Comparison of ENCODE assay signal across 7 mouse cellular contexts in genomic region chr17:51811911-51812260, GRCm38 (mm10). TPM values are rescaled to one million over a fixed set of nuclear protein-coding genes. Genes with fewer than 3 reads are reported as not detected.
DNase-seq lines count a peak whose midpoint lies in the region; ATAC-seq lines count a peak whose summit lies in the region.

No protein-coding gene starts in this region.

- H3K27ac ChIP-seq in lung, embryonic 15.5 days, result no peak overlapping the region
- no peak overlapping the region; the same call in 1 of the 2 replicates for H3K27ac ChIP-seq in embryonic facial prominence, embryonic 13.5 days
- H3K27ac ChIP-seq in intestine, embryonic 14.5 days (ENCODE audit: low read depth), result no peak overlapping the region
- peak overlapping the region; percentile 98 for H3K27ac ChIP-seq in neural tube, embryonic 11.5 days (ENCODE audit: low read depth, low read length)

- H3K4me3 ChIP-seq in lung, embryonic 15.5 days, result peak overlapping the region; percentile 90
- peak overlapping the region; percentile 84 for H3K4me3 ChIP-seq in embryonic facial prominence, embryonic 13.5 days
- H3K4me3 ChIP-seq in intestine, embryonic 14.5 days (ENCODE audit: low read depth, low read length), result peak overlapping the region; percentile 82
- peak overlapping the region; percentile 87 for H3K4me3 ChIP-seq in neural tube, embryonic 11.5 days (ENCODE audit: low read depth, low read length)

- H3K27me3 ChIP-seq in lung, embryonic 15.5 days, result peaks cover 8% of the 10 kb centered on the region; the same call in 1 of the 2 replicates
- peaks cover 7% of the 10 kb centered on the region for H3K27me3 ChIP-seq in embryonic facial prominence, embryonic 13.5 days
- peaks cover 11% of the 10 kb centered on the region; the same call in 1 of the 2 replicates for H3K27me3 ChIP-seq in intestine, embryonic 14.5 days (replicated peaks; ENCODE audit: control insufficient read depth, insufficient read depth, low read length)
- H3K27me3 ChIP-seq in neural tube, embryonic 11.5 days (ENCODE audit: control insufficient read depth, insufficient read depth, low read length), result no peaks in the 10 kb centered on the region

- intact Hi-C loops in gastrocnemius, postnatal 36 days (cut with DNase I), result loop anchor here (2.0 kb wide), 1 partner anchor 21 kb away; the partner anchor contains the start of gene Satb1

- WGBS in lung, embryonic 15.5 days, result under 1% methylated on average over 11 of the region's 11 CpGs
- WGBS in embryonic facial prominence, embryonic 13.5 days, result 0% methylated on average over 11 of the region's 11 CpGs
- 0% methylated on average over 11 of the region's 11 CpGs for WGBS in intestine, embryonic 14.5 days
- 0% methylated on average over 11 of the region's 11 CpGs for WGBS in neural tube, embryonic 11.5 days

- H3K4me2 ChIP-seq in lung, embryonic 15.5 days, result peak overlapping the region; percentile 92
- peak overlapping the region; percentile 88 for H3K4me2 ChIP-seq in embryonic facial prominence, embryonic 13.5 days
- peak overlapping the region; percentile 91 for H3K4me2 ChIP-seq in intestine, embryonic 14.5 days (ENCODE audit: low read length)
- peak overlapping the region; percentile 71 for H3K4me2 ChIP-seq in neural tube, embryonic 11.5 days (ENCODE audit: low read depth)

- H3K9ac ChIP-seq in lung, embryonic 15.5 days, result peak overlapping the region; percentile 75
- H3K9ac ChIP-seq in embryonic facial prominence, embryonic 13.5 days, result peak overlapping the region; percentile 88
- peak overlapping the region; percentile 77 for H3K9ac ChIP-seq in intestine, embryonic 14.5 days (ENCODE audit: low read length)
- H3K9ac ChIP-seq in neural tube, embryonic 11.5 days (ENCODE audit: low read length), result peak overlapping the region; percentile 96

- no peaks in the 10 kb centered on the region for H3K36me3 ChIP-seq in lung, embryonic 15.5 days
- no peaks in the 10 kb centered on the region for H3K36me3 ChIP-seq in embryonic facial prominence, embryonic 13.5 days
- H3K36me3 ChIP-seq in intestine, embryonic 14.5 days (ENCODE audit: control insufficient read depth, insufficient read depth, low read length), result no peaks in the 10 kb centered on the region
- no peaks in the 10 kb centered on the region for H3K36me3 ChIP-seq in neural tube, embryonic 11.5 days (ENCODE audit: control insufficient read depth, insufficient read depth, low read length)

- ATAC-seq in lung, embryonic 15.5 days (ENCODE audit: borderline replicate concordance, extremely low read depth, low FRiP score, low TSS enrichment), result no peak
- no peak for ATAC-seq in embryonic facial prominence, embryonic 13.5 days (ENCODE audit: insufficient number of reproducible peaks, insufficient read depth, low FRiP score, low TSS enrichment, low read depth)
- ATAC-seq in intestine, embryonic 14.5 days (replicated peaks; ENCODE audit: low FRiP score, low TSS enrichment, low read depth), result no peak
- 0 out of 2 replicates have a peak, but pooled peaks have one; percentile 4 for ATAC-seq in neural tube, embryonic 11.5 days (ENCODE audit: insufficient read depth, low FRiP score, low TSS enrichment)

- peaks cover 7% of the 10 kb centered on the region; the same call in 1 of the 2 replicates for H3K4me1 ChIP-seq in lung, embryonic 15.5 days
- H3K4me1 ChIP-seq in embryonic facial prominence, embryonic 13.5 days, result peaks cover 15% of the 10 kb centered on the region
- peaks cover 4% of the 10 kb centered on the region; the same call in 1 of the 2 replicates for H3K4me1 ChIP-seq in intestine, embryonic 14.5 days (replicated peaks; ENCODE audit: control insufficient read depth, insufficient read depth, low read length)
- H3K4me1 ChIP-seq in neural tube, embryonic 11.5 days (ENCODE audit: control insufficient read depth, insufficient read depth, low read length), result 0 out of 2 replicates have a peak, but pooled peaks cover 3% of the 10 kb centered on the region

- no peaks in the 10 kb centered on the region for H3K9me3 ChIP-seq in lung, embryonic 15.5 days
- H3K9me3 ChIP-seq in embryonic facial prominence, embryonic 13.5 days, result no peaks in the 10 kb centered on the region
- H3K9me3 ChIP-seq in intestine, embryonic 14.5 days (ENCODE audit: control insufficient read depth, low read length), result no peaks in the 10 kb centered on the region
- H3K9me3 ChIP-seq in neural tube, embryonic 11.5 days (ENCODE audit: control insufficient read depth, low read length), result no peaks in the 10 kb centered on the region

- no peak for DNase-seq in lung, postnatal 14 days
- DNase-seq in intestine, embryonic 14.5 days (ENCODE audit: low spot score), result no peak
- peak; percentile 53 for DNase-seq in neural tube, embryonic 11.5 days (ENCODE audit: low spot score)
- no peak for DNase-seq in thymus, postnatal 14 days
- no peak for DNase-seq in gastrocnemius, postnatal 36 days

RNA-seq across cellular contexts. Expression of gene Satb1, which starts 21.2 kb away (rescaled TPM):
- 8.2 and 12.3 TPM in 2 replicates for polyA plus RNA-seq in lung, embryonic 15.5 days (2015; fragmentation: Nextera tagmentation; extraction: Ambion mirVana)
- 18.0 and 20.2 TPM in 2 replicates for polyA plus RNA-seq in embryonic facial prominence, embryonic 13.5 days (2015; fragmentation: Nextera tagmentation; extraction: Ambion mirVana)
- polyA plus RNA-seq in intestine, embryonic 14.5 days (2014; fragmentation: Nextera tagmentation; extraction: Ambion mirVana), result 8.7 and 10.1 TPM in 2 replicates
- 28.4 and 33.5 TPM in 2 replicates for polyA plus RNA-seq in neural tube, embryonic 11.5 days (2014; fragmentation: Nextera tagmentation; extraction: Ambion mirVana)
- 10 to 100 TPM; 68.9 to 90.1 TPM for total RNA-seq in gastrocnemius, postnatal 36 days (2021)
